Mouse (Mus musculus) hindbrain, embryonic 14.5 days (tissue): Measurements from ENCODE around the gene Cd244a. TPM values are rescaled to one million over a fixed set of nuclear protein-coding genes. Genes with fewer than 3 reads are reported as not detected.

Experiments used
- ATAC-seq: fragments of 200-750 bp; cut with Nextera tagmentation; 2 replicates; pipeline ENCODE4 v1.8.0; 2017; ENCODE audit warnings: moderate number of reproducible peaks, mild to moderate bottlenecking, moderate TSS enrichment, moderate library complexity; ENCODE audit not compliant: low FRiP score
- DNase-seq: peaks from one replicate; pipeline ENCODE4 v3.0.0-alpha.2; 2015; ENCODE audit warnings: low spot score
- H3K27ac ChIP-seq: fragments of 300-500 bp; sonication (generic); 2 replicates; pipeline ENCODE4 v1.5.1; 2014; ENCODE audit warnings: mild to moderate bottlenecking, moderate library complexity
- H3K27me3 ChIP-seq: fragments of 300-500 bp; sonication (generic); 2 replicates; pipeline ENCODE4 v1.6.1; 2014; ENCODE audit warnings: mild to moderate bottlenecking, low read length, mixed read lengths; ENCODE audit not compliant: control insufficient read depth, insufficient read depth
- H3K36me3 ChIP-seq: fragments of 300-500 bp; sonication (generic); replicated peaks from 2 replicates; pipeline ENCODE4 v1.6.1; 2014; ENCODE audit not compliant: control insufficient read depth, insufficient read depth
- H3K4me1 ChIP-seq: fragments of 300-500 bp; sonication (generic); replicated peaks from 2 replicates; pipeline ENCODE4 v1.6.1; 2014; ENCODE audit warnings: antibody characterized with exemption, low read length, mixed read lengths; ENCODE audit not compliant: control insufficient read depth, insufficient read depth
- H3K4me2 ChIP-seq: fragments of 300-500 bp; sonication (generic); replicated peaks from 2 replicates; pipeline ENCODE4 v1.6.1; 2014; ENCODE audit warnings: mild to moderate bottlenecking, moderate library complexity
- H3K4me3 ChIP-seq: fragments of 300-500 bp; sonication (generic); replicated peaks from 2 replicates; pipeline ENCODE4 v1.5.1; 2014; ENCODE audit warnings: mild to moderate bottlenecking, low read length
- H3K9ac ChIP-seq: fragments of 300-500 bp; sonication (generic); 2 replicates; pipeline ENCODE4 v1.6.1; 2014
- H3K9me3 ChIP-seq: fragments of 300-500 bp; sonication (generic); 2 replicates; pipeline ENCODE4 v1.6.1; 2016; ENCODE audit warnings: low read length; ENCODE audit not compliant: control insufficient read depth
- WGBS: fragments of 180-500 bp; shearing (Covaris S2); extraction: QIAGEN DNeasy Blood & Tissue Kit; methylation state at CpG from one replicate; pipeline ENCODE4 v1.1.7; 2014; 5-methylcytosine and 5-hydroxymethylcytosine counted together
- polyA plus RNA-seq: library from polyadenylated mRNA; unstranded; fragments of >200 nt; fragmentation: Nextera tagmentation; extraction: Ambion mirVana; gene quantifications from 2 replicates; pipeline ENCODE4 v1.2.1, GENCODE M21; 2014

The Cd244a gene
- polyA plus RNA-seq, 1 experiment from 2014 or later, result not detected

GRCm38 (mm10) chr1:171610781-171611180, 51.8 kb downstream of the Cd244a start:
- Histone ChIP-seq H3K4me1 (no peaks in the 10 kb centered on the region), H3K9me3 (no peaks in the 10 kb centered on the region), H3K4me3 (no peak overlapping the region), H3K36me3 (no peaks in the 10 kb centered on the region), H3K9ac (no peak overlapping the region), H3K27ac (no peak overlapping the region), H3K4me2 (no peak overlapping the region), H3K27me3 (no peaks in the 10 kb centered on the region)
- WGBS, result 41% methylated on average over 1 of the region's 1 CpGs
- no peak for ATAC-seq
- DNase-seq, result peak; percentile 27

GRCm38 (mm10) chr1:171613962-171614361, 55.0 kb downstream of the Cd244a start:
- Histone ChIP-seq H3K27ac (no peak overlapping the region), H3K9me3 (no peaks in the 10 kb centered on the region), H3K27me3 (no peaks in the 10 kb centered on the region), H3K36me3 (no peaks in the 10 kb centered on the region), H3K9ac (no peak overlapping the region), H3K4me1 (no peaks in the 10 kb centered on the region), H3K4me3 (no peak overlapping the region), H3K4me2 (no peak overlapping the region)
- DNase-seq (no peak), ATAC-seq (no peak)
- WGBS, result 48% methylated on average over 2 of the region's 2 CpGs

- DNase-seq (no peak), ATAC-seq (no peak)
- WGBS, result 83% methylated on average over 11 of the region's 11 CpGs
- Histone ChIP-seq H3K27ac (no peak overlapping the region), H3K27me3 (no peaks in the 10 kb centered on the region), H3K9me3 (no peaks in the 10 kb centered on the region), H3K9ac (no peak overlapping the region), H3K4me3 (no peak overlapping the region), H3K36me3 (no peaks in the 10 kb centered on the region), H3K4me2 (no peak overlapping the region), H3K4me1 (no peaks in the 10 kb centered on the region)
These were observed 58.0 kb downstream of the Cd244a start for GRCm38 (mm10) chr1:171616881-171617515.

- Histone ChIP-seq H3K36me3 (no peaks in the 10 kb centered on the region), H3K4me3 (no peak overlapping the region), H3K9me3 (no peaks in the 10 kb centered on the region), H3K4me1 (no peaks in the 10 kb centered on the region), H3K27ac (no peak overlapping the region), H3K27me3 (no peaks in the 10 kb centered on the region), H3K4me2 (no peak overlapping the region), H3K9ac (no peak overlapping the region)
- WGBS, result 85% methylated on average over 8 of the region's 8 CpGs
- ATAC-seq, result no peak
- no peak for DNase-seq
These were observed 60.0 kb downstream of the Cd244a start for GRCm38 (mm10) chr1:171619001-171619400.

- Histone ChIP-seq H3K9ac (no peak overlapping the region), H3K4me1 (no peaks in the 10 kb centered on the region), H3K36me3 (no peaks in the 10 kb centered on the region), H3K4me3 (no peak overlapping the region), H3K27ac (no peak overlapping the region), H3K27me3 (no peaks in the 10 kb centered on the region), H3K4me2 (no peak overlapping the region), H3K9me3 (no peaks in the 10 kb centered on the region)
- DNase-seq (no peak), ATAC-seq (no peak)
- 93% methylated on average over 3 of the region's 3 CpGs for WGBS
These were observed 60.7 kb downstream of the Cd244a start for GRCm38 (mm10) chr1:171619645-171620044.

GRCm38 (mm10) chr1:171620091-171620490, 61.1 kb downstream of the Cd244a start:
- H3K4me3 ChIP-seq, result no peak overlapping the region
- no peaks in the 10 kb centered on the region for H3K27me3 ChIP-seq
- no peak overlapping the region for H3K4me2 ChIP-seq
- H3K9ac ChIP-seq, result no peak overlapping the region
- H3K9me3 ChIP-seq, result no peaks in the 10 kb centered on the region
- no peak for DNase-seq
- 96% methylated on average over 6 of the region's 6 CpGs for WGBS
- no peaks in the 10 kb centered on the region for H3K36me3 ChIP-seq
- ATAC-seq, result no peak
- no peak overlapping the region for H3K27ac ChIP-seq
- no peaks in the 10 kb centered on the region for H3K4me1 ChIP-seq

GRCm38 (mm10) chr1:171627801-171628200, 68.8 kb downstream of the Cd244a start:
- no peak for DNase-seq
- WGBS, result 90% methylated on average over 3 of the region's 3 CpGs
- no peaks in the 10 kb centered on the region for H3K9me3 ChIP-seq
- no peak overlapping the region for H3K9ac ChIP-seq
- no peaks in the 10 kb centered on the region for H3K27me3 ChIP-seq
- no peak overlapping the region for H3K27ac ChIP-seq
- no peak for ATAC-seq
- no peak overlapping the region for H3K4me3 ChIP-seq
- no peaks in the 10 kb centered on the region for H3K36me3 ChIP-seq
- H3K4me2 ChIP-seq, result no peak overlapping the region
- no peaks in the 10 kb centered on the region for H3K4me1 ChIP-seq

- no peaks in the 10 kb centered on the region for H3K36me3 ChIP-seq
- DNase-seq (no peak), ATAC-seq (no peak)
- H3K9ac ChIP-seq, result no peak overlapping the region
- no peak overlapping the region for H3K4me2 ChIP-seq
- WGBS, result 89% methylated on average over 6 of the region's 6 CpGs
- H3K4me1 ChIP-seq, result no peaks in the 10 kb centered on the region
- H3K4me3 ChIP-seq, result no peak overlapping the region
- H3K27ac ChIP-seq, result no peak overlapping the region
- no peaks in the 10 kb centered on the region for H3K27me3 ChIP-seq
- no peaks in the 10 kb centered on the region for H3K9me3 ChIP-seq
These were observed 70.2 kb downstream of the Cd244a start for GRCm38 (mm10) chr1:171629168-171629567.

GRCm38 (mm10) chr1:171630041-171630440, 71.0 kb downstream of the Cd244a start:
- no peak for ATAC-seq
- no peaks in the 10 kb centered on the region for H3K36me3 ChIP-seq
- no peak overlapping the region for H3K4me3 ChIP-seq
- no peaks in the 10 kb centered on the region for H3K9me3 ChIP-seq
- H3K9ac ChIP-seq, result no peak overlapping the region
- no peaks in the 10 kb centered on the region for H3K4me1 ChIP-seq
- no peak for DNase-seq
- no peaks in the 10 kb centered on the region for H3K27me3 ChIP-seq
- H3K27ac ChIP-seq, result no peak overlapping the region
- H3K4me2 ChIP-seq, result no peak overlapping the region
- WGBS, result 81% methylated on average over 7 of the region's 7 CpGs

- H3K9me3 ChIP-seq, result no peaks in the 10 kb centered on the region
- 83% methylated on average over 4 of the region's 4 CpGs for WGBS
- H3K4me3 ChIP-seq, result no peak overlapping the region
- ATAC-seq (no peak), DNase-seq (no peak)
- H3K27me3 ChIP-seq, result no peaks in the 10 kb centered on the region
- H3K9ac ChIP-seq, result no peak overlapping the region
- no peaks in the 10 kb centered on the region for H3K36me3 ChIP-seq
- no peak overlapping the region for H3K4me2 ChIP-seq
- no peak overlapping the region for H3K27ac ChIP-seq
- H3K4me1 ChIP-seq, result no peaks in the 10 kb centered on the region
These were observed 71.9 kb downstream of the Cd244a start for GRCm38 (mm10) chr1:171630912-171631311.
